Mouse (Mus musculus): ENCODE measurements around the gene Scg3. TPM values are rescaled to one million over a fixed set of nuclear protein-coding genes. Genes with fewer than 3 reads are reported as not detected.
A peak's percentile ranks its signal among the peaks of the same experiment; 100 is the strongest.

Scg3 gene
- 7.6 and 11.1 TPM in 2 replicates for polyA plus RNA-seq (2014; fragmentation: Nextera tagmentation; extraction: Ambion mirVana)

- peak; percentile 97 for ATAC-seq (ENCODE audit: insufficient number of reproducible peaks, insufficient read depth, low FRiP score, low read depth)
- WGBS = 10% methylated on average over 42 of the region's 42 CpGs
- peak within 1 kb of the TSS; percentile 37 for H3K4me2 ChIP-seq (replicated peaks; ENCODE audit: low read depth, low read length)
- H3K4me1 ChIP-seq (ENCODE audit: control insufficient read depth, insufficient read depth, low read length) = no peaks in the 10 kb centered on the region
- no peaks in the 10 kb centered on the region for H3K9me3 ChIP-seq (ENCODE audit: control insufficient read depth, low read depth, low read length)
- no peaks in the 10 kb centered on the region for H3K36me3 ChIP-seq (ENCODE audit: control insufficient read depth, insufficient read depth, low read length)
- H3K27ac ChIP-seq (ENCODE audit: low read length) = no peak within 1 kb of the TSS
- H3K4me3 ChIP-seq (ENCODE audit: low read depth, low read length) = peak within 1 kb of the TSS; percentile 16; the same call in 1 of the 2 replicates
- no peaks in the 10 kb centered on the region for H3K27me3 ChIP-seq (ENCODE audit: control insufficient read depth, insufficient read depth, low read length)
- no peak within 1 kb of the TSS for H3K9ac ChIP-seq (replicated peaks; ENCODE audit: low read depth, low read length)
Observed at GRCm38 (mm10) chr9:75683426-75684191, at the start of gene Scg3. Scg3 (minus strand) TSS chr9:75684056.

GRCm38 (mm10) chr9:75719952-75720687 is 36.3 kb upstream of the Scg3 start:
- peak; percentile 42; the same call in 1 of the 2 replicates for ATAC-seq (ENCODE audit: insufficient number of reproducible peaks, insufficient read depth, low FRiP score, low read depth)

GRCm38 (mm10) chr9:75719481-75719880 is 35.6 kb upstream of the Scg3 start:
- no peaks in the 10 kb centered on the region for H3K4me1 ChIP-seq (ENCODE audit: control insufficient read depth, insufficient read depth, low read length)
- H3K36me3 ChIP-seq (ENCODE audit: control insufficient read depth, insufficient read depth, low read length) = no peaks in the 10 kb centered on the region
- no peak overlapping the region for H3K4me2 ChIP-seq (replicated peaks; ENCODE audit: low read depth, low read length)
- H3K27ac ChIP-seq (ENCODE audit: low read length) = no peak overlapping the region
- no peaks in the 10 kb centered on the region for H3K9me3 ChIP-seq (ENCODE audit: control insufficient read depth, low read depth, low read length)
- no peaks in the 10 kb centered on the region for H3K27me3 ChIP-seq (ENCODE audit: control insufficient read depth, insufficient read depth, low read length)
- no peak overlapping the region for H3K9ac ChIP-seq (replicated peaks; ENCODE audit: low read depth, low read length)
- no peak for ATAC-seq (ENCODE audit: insufficient number of reproducible peaks, insufficient read depth, low FRiP score, low read depth)
- no peak overlapping the region for H3K4me3 ChIP-seq (ENCODE audit: low read depth, low read length)
- WGBS = 73% methylated on average over 3 of the region's 3 CpGs

More at GRCm38 (mm10) chr9:75719952-75720687, 36.3 kb upstream of the Scg3 start:
- H3K9ac ChIP-seq (replicated peaks; ENCODE audit: low read depth, low read length) = no peak overlapping the region
- no peak overlapping the region for H3K27ac ChIP-seq (ENCODE audit: low read length)
- no peaks in the 10 kb centered on the region for H3K9me3 ChIP-seq (ENCODE audit: control insufficient read depth, low read depth, low read length)
- no peaks in the 10 kb centered on the region for H3K36me3 ChIP-seq (ENCODE audit: control insufficient read depth, insufficient read depth, low read length)
- H3K4me2 ChIP-seq (replicated peaks; ENCODE audit: low read depth, low read length) = no peak overlapping the region
- H3K27me3 ChIP-seq (ENCODE audit: control insufficient read depth, insufficient read depth, low read length) = no peaks in the 10 kb centered on the region
- no peaks in the 10 kb centered on the region for H3K4me1 ChIP-seq (ENCODE audit: control insufficient read depth, insufficient read depth, low read length)
- 37% methylated on average over 11 of the region's 11 CpGs for WGBS
- H3K4me3 ChIP-seq (ENCODE audit: low read depth, low read length) = no peak overlapping the region

- 75% methylated on average over 3 of the region's 3 CpGs for WGBS
- ATAC-seq (ENCODE audit: insufficient number of reproducible peaks, insufficient read depth, low FRiP score, low read depth) = no peak
- no peak overlapping the region for H3K4me3 ChIP-seq (ENCODE audit: low read depth, low read length)
- no peaks in the 10 kb centered on the region for H3K36me3 ChIP-seq (ENCODE audit: control insufficient read depth, insufficient read depth, low read length)
- no peaks in the 10 kb centered on the region for H3K9me3 ChIP-seq (ENCODE audit: control insufficient read depth, low read depth, low read length)
- no peaks in the 10 kb centered on the region for H3K27me3 ChIP-seq (ENCODE audit: control insufficient read depth, insufficient read depth, low read length)
- H3K4me1 ChIP-seq (ENCODE audit: control insufficient read depth, insufficient read depth, low read length) = no peaks in the 10 kb centered on the region
- no peak overlapping the region for H3K9ac ChIP-seq (replicated peaks; ENCODE audit: low read depth, low read length)
- no peak overlapping the region for H3K27ac ChIP-seq (ENCODE audit: low read length)
- H3K4me2 ChIP-seq (replicated peaks; ENCODE audit: low read depth, low read length) = no peak overlapping the region
Observed at GRCm38 (mm10) chr9:75684772-75685171, 916 bp upstream of the Scg3 start.

- H3K9me3 ChIP-seq (ENCODE audit: control insufficient read depth, low read depth, low read length) = no peaks in the 10 kb centered on the region
- no peaks in the 10 kb centered on the region for H3K27me3 ChIP-seq (ENCODE audit: control insufficient read depth, insufficient read depth, low read length)
- H3K4me2 ChIP-seq (replicated peaks; ENCODE audit: low read depth, low read length) = peak overlapping the region; percentile 37
- no peak for ATAC-seq (ENCODE audit: insufficient number of reproducible peaks, insufficient read depth, low FRiP score, low read depth)
- H3K9ac ChIP-seq (replicated peaks; ENCODE audit: low read depth, low read length) = no peak overlapping the region
- no peak overlapping the region for H3K27ac ChIP-seq (ENCODE audit: low read length)
- WGBS = 64% methylated on average over 4 of the region's 4 CpGs
- no peaks in the 10 kb centered on the region for H3K36me3 ChIP-seq (ENCODE audit: control insufficient read depth, insufficient read depth, low read length)
- peak overlapping the region; percentile 16; the same call in 1 of the 2 replicates for H3K4me3 ChIP-seq (ENCODE audit: low read depth, low read length)
- H3K4me1 ChIP-seq (ENCODE audit: control insufficient read depth, insufficient read depth, low read length) = no peaks in the 10 kb centered on the region
Observed at GRCm38 (mm10) chr9:75684292-75684691, 436 bp upstream of the Scg3 start.

GRCm38 (mm10) chr9:75680606-75681005 is 3.2 kb downstream of the Scg3 start:
- Histone ChIP-seq H3K4me2 (replicated peaks; ENCODE audit: low read depth, low read length) (no peak overlapping the region), H3K4me3 (ENCODE audit: low read depth, low read length) (no peak overlapping the region), H3K27ac (ENCODE audit: low read length) (no peak overlapping the region), H3K9me3 (ENCODE audit: control insufficient read depth, low read depth, low read length) (no peaks in the 10 kb centered on the region), H3K9ac (replicated peaks; ENCODE audit: low read depth, low read length) (no peak overlapping the region), H3K27me3 (ENCODE audit: control insufficient read depth, insufficient read depth, low read length) (no peaks in the 10 kb centered on the region), H3K4me1 (ENCODE audit: control insufficient read depth, insufficient read depth, low read length) (no peaks in the 10 kb centered on the region), H3K36me3 (ENCODE audit: control insufficient read depth, insufficient read depth, low read length) (no peaks in the 10 kb centered on the region)
- ATAC-seq (ENCODE audit: insufficient number of reproducible peaks, insufficient read depth, low FRiP score, low read depth) = no peak
- 87% methylated on average over 5 of the region's 5 CpGs for WGBS

- no peaks in the 10 kb centered on the region for H3K4me1 ChIP-seq (ENCODE audit: control insufficient read depth, insufficient read depth, low read length)
- WGBS = 73% methylated on average over 4 of the region's 4 CpGs
- H3K9ac ChIP-seq (replicated peaks; ENCODE audit: low read depth, low read length) = no peak overlapping the region
- no peaks in the 10 kb centered on the region for H3K27me3 ChIP-seq (ENCODE audit: control insufficient read depth, insufficient read depth, low read length)
- H3K9me3 ChIP-seq (ENCODE audit: control insufficient read depth, low read depth, low read length) = no peaks in the 10 kb centered on the region
- no peak overlapping the region for H3K27ac ChIP-seq (ENCODE audit: low read length)
- H3K36me3 ChIP-seq (ENCODE audit: control insufficient read depth, insufficient read depth, low read length) = no peaks in the 10 kb centered on the region
- ATAC-seq (ENCODE audit: insufficient number of reproducible peaks, insufficient read depth, low FRiP score, low read depth) = no peak
- H3K4me2 ChIP-seq (replicated peaks; ENCODE audit: low read depth, low read length) = no peak overlapping the region
- H3K4me3 ChIP-seq (ENCODE audit: low read depth, low read length) = no peak overlapping the region
Observed at GRCm38 (mm10) chr9:75679629-75680028, 4.2 kb downstream of the Scg3 start.

- no peak for ATAC-seq (ENCODE audit: insufficient number of reproducible peaks, insufficient read depth, low FRiP score, low read depth)
- Histone ChIP-seq H3K27ac (ENCODE audit: low read length) (no peak overlapping the region), H3K4me2 (replicated peaks; ENCODE audit: low read depth, low read length) (no peak overlapping the region), H3K4me3 (ENCODE audit: low read depth, low read length) (no peak overlapping the region), H3K27me3 (ENCODE audit: control insufficient read depth, insufficient read depth, low read length) (no peaks in the 10 kb centered on the region), H3K36me3 (ENCODE audit: control insufficient read depth, insufficient read depth, low read length) (no peaks in the 10 kb centered on the region), H3K9ac (replicated peaks; ENCODE audit: low read depth, low read length) (no peak overlapping the region), H3K4me1 (ENCODE audit: control insufficient read depth, insufficient read depth, low read length) (no peaks in the 10 kb centered on the region), H3K9me3 (ENCODE audit: control insufficient read depth, low read depth, low read length) (no peaks in the 10 kb centered on the region)
- 81% methylated on average over 7 of the region's 7 CpGs for WGBS
Observed at GRCm38 (mm10) chr9:75678341-75678740, 5.5 kb downstream of the Scg3 start.

All from stomach, embryonic 14.5 days (tissue).